Mouse (Mus musculus) intestine, embryonic 16.5 days (tissue): ENCODE data around the gene Iqck. TPM values are rescaled to one million over a fixed set of nuclear protein-coding genes. Genes with fewer than 3 reads are reported as not detected.

Experiments used
- ATAC-seq: fragments of 200-750 bp; cut with Nextera tagmentation; 2 replicates; pipeline ENCODE4 v1.8.0; 2017; ENCODE audit warnings: moderate TSS enrichment, moderate library complexity
- H3K27ac ChIP-seq: fragments of 300-500 bp; sonication (generic); 2 replicates; pipeline ENCODE4 v1.5.1; 2014; ENCODE audit warnings: mild to moderate bottlenecking, low read length
- H3K27me3 ChIP-seq: fragments of 300-500 bp; sonication (generic); replicated peaks from 2 replicates; pipeline ENCODE4 v1.6.1; 2014; ENCODE audit warnings: low read length, control low read depth, mixed read lengths; ENCODE audit not compliant: control insufficient read depth, insufficient read depth
- H3K36me3 ChIP-seq: fragments of 300-500 bp; sonication (generic); 2 replicates; pipeline ENCODE4 v1.6.1; 2014; ENCODE audit warnings: low read length, control low read depth; ENCODE audit not compliant: control insufficient read depth, insufficient read depth
- H3K4me1 ChIP-seq: fragments of 300-500 bp; sonication (generic); 2 replicates; pipeline ENCODE4 v1.6.1; 2014; ENCODE audit warnings: low read length, control low read depth, mixed read lengths; ENCODE audit not compliant: control insufficient read depth, insufficient read depth
- H3K4me2 ChIP-seq: fragments of 300-500 bp; sonication (generic); 2 replicates; pipeline ENCODE4 v1.6.1; 2014; ENCODE audit warnings: low read depth, low read length, control low read depth
- H3K4me3 ChIP-seq: fragments of 300-500 bp; sonication (generic); 2 replicates; pipeline ENCODE4 v1.5.1; 2014; ENCODE audit warnings: mild to moderate bottlenecking, low read length
- H3K9ac ChIP-seq: fragments of 300-500 bp; sonication (generic); 2 replicates; pipeline ENCODE4 v1.6.1; 2014; ENCODE audit warnings: low read depth, low read length
- H3K9me3 ChIP-seq: fragments of 300-500 bp; sonication (generic); 2 replicates; pipeline ENCODE4 v1.6.1; 2016; ENCODE audit warnings: low read length, control low read depth; ENCODE audit not compliant: control insufficient read depth
- WGBS: fragments of 180-500 bp; shearing (Covaris S2); extraction: QIAGEN DNeasy Blood & Tissue Kit; methylation state at CpG from one replicate; pipeline ENCODE4 v1.1.7; 2014; 5-methylcytosine and 5-hydroxymethylcytosine counted together
- polyA plus RNA-seq: library from polyadenylated mRNA; unstranded; fragments of >200 nt; fragmentation: Nextera tagmentation; extraction: Ambion mirVana; gene quantifications from 2 replicates; pipeline ENCODE4 v1.2.1, GENCODE M21; 2015

Iqck gene
- polyA plus RNA-seq, 1 experiment from 2014 or later: 1.7 TPM

- H3K9ac ChIP-seq: no peak overlapping the region
- 79% methylated on average over 4 of the region's 4 CpGs for WGBS
- no peaks in the 10 kb centered on the region for H3K4me1 ChIP-seq
- H3K9me3 ChIP-seq: no peaks in the 10 kb centered on the region
- H3K27ac ChIP-seq: no peak overlapping the region
- no peak overlapping the region for H3K4me3 ChIP-seq
- no peak overlapping the region for H3K4me2 ChIP-seq
- ATAC-seq: no peak
- no peaks in the 10 kb centered on the region for H3K27me3 ChIP-seq
- H3K36me3 ChIP-seq: no peaks in the 10 kb centered on the region
Observed at GRCm38 (mm10) chr7:118973377-118973776, 117.8 kb downstream of the Iqck start.

GRCm38 (mm10) chr7:118975837-118976236 lies 120.3 kb downstream of the Iqck start:
- 75% methylated on average over 3 of the region's 3 CpGs for WGBS
- Histone ChIP-seq H3K4me1 (no peaks in the 10 kb centered on the region), H3K27me3 (no peaks in the 10 kb centered on the region), H3K27ac (no peak overlapping the region), H3K36me3 (no peaks in the 10 kb centered on the region), H3K4me3 (no peak overlapping the region), H3K9ac (no peak overlapping the region), H3K9me3 (no peaks in the 10 kb centered on the region), H3K4me2 (no peak overlapping the region)
- no peak for ATAC-seq

- 46% methylated on average over 14 of the region's 14 CpGs for WGBS
- no peak overlapping the region for H3K9ac ChIP-seq
- H3K27ac ChIP-seq: no peak overlapping the region
- H3K36me3 ChIP-seq: no peaks in the 10 kb centered on the region
- no peak overlapping the region for H3K4me3 ChIP-seq
- H3K9me3 ChIP-seq: no peaks in the 10 kb centered on the region
- no peaks in the 10 kb centered on the region for H3K4me1 ChIP-seq
- no peaks in the 10 kb centered on the region for H3K27me3 ChIP-seq
- no peak overlapping the region for H3K4me2 ChIP-seq
- ATAC-seq: no peak; the same call in 1 of the 2 replicates
Observed at GRCm38 (mm10) chr7:118976414-118977166, 121.0 kb downstream of the Iqck start.

GRCm38 (mm10) chr7:118977167-118977543 lies 121.6 kb downstream of the Iqck start:
- Histone ChIP-seq H3K4me1 (no peaks in the 10 kb centered on the region), H3K4me3 (no peak overlapping the region), H3K9ac (no peak overlapping the region), H3K4me2 (no peak overlapping the region), H3K36me3 (no peaks in the 10 kb centered on the region), H3K9me3 (no peaks in the 10 kb centered on the region), H3K27ac (no peak overlapping the region), H3K27me3 (no peaks in the 10 kb centered on the region)
- no peak for ATAC-seq
- 83% methylated on average over 10 of the region's 10 CpGs for WGBS

- no peak for ATAC-seq
- Histone ChIP-seq H3K27ac (no peak overlapping the region), H3K4me1 (no peaks in the 10 kb centered on the region), H3K9ac (no peak overlapping the region), H3K4me2 (no peak overlapping the region), H3K4me3 (no peak overlapping the region), H3K36me3 (no peaks in the 10 kb centered on the region), H3K27me3 (no peaks in the 10 kb centered on the region), H3K9me3 (no peaks in the 10 kb centered on the region)
- 90% methylated on average over 7 of the region's 7 CpGs for WGBS
Observed at GRCm38 (mm10) chr7:118979121-118979520, 123.6 kb downstream of the Iqck start.

GRCm38 (mm10) chr7:118979708-118980107 lies 124.2 kb downstream of the Iqck start:
- 88% methylated on average over 9 of the region's 9 CpGs for WGBS
- no peaks in the 10 kb centered on the region for H3K9me3 ChIP-seq
- no peak overlapping the region for H3K4me3 ChIP-seq
- H3K27ac ChIP-seq: no peak overlapping the region
- no peaks in the 10 kb centered on the region for H3K4me1 ChIP-seq
- H3K9ac ChIP-seq: no peak overlapping the region
- no peak for ATAC-seq
- H3K4me2 ChIP-seq: no peak overlapping the region
- no peaks in the 10 kb centered on the region for H3K27me3 ChIP-seq
- no peaks in the 10 kb centered on the region for H3K36me3 ChIP-seq

GRCm38 (mm10) chr7:118981346-118981745 lies 125.8 kb downstream of the Iqck start:
- no peak overlapping the region for H3K9ac ChIP-seq
- WGBS: 67% methylated on average over 4 of the region's 4 CpGs
- no peaks in the 10 kb centered on the region for H3K27me3 ChIP-seq

GRCm38 (mm10) chr7:118981831-118982230 lies 126.3 kb downstream of the Iqck start:
- no peak overlapping the region for H3K4me3 ChIP-seq
- H3K27ac ChIP-seq: no peak overlapping the region
- H3K9ac ChIP-seq: no peak overlapping the region
- no peaks in the 10 kb centered on the region for H3K27me3 ChIP-seq
- no peaks in the 10 kb centered on the region for H3K9me3 ChIP-seq
- H3K4me2 ChIP-seq: no peak overlapping the region
- no peaks in the 10 kb centered on the region for H3K4me1 ChIP-seq
- H3K36me3 ChIP-seq: no peaks in the 10 kb centered on the region
- 88% methylated on average over 5 of the region's 5 CpGs for WGBS
- ATAC-seq: no peak

More at GRCm38 (mm10) chr7:118981346-118981745, 125.8 kb downstream of the Iqck start:
- Histone ChIP-seq H3K4me2 (no peak overlapping the region), H3K36me3 (no peaks in the 10 kb centered on the region), H3K27ac (no peak overlapping the region), H3K4me3 (no peak overlapping the region), H3K4me1 (no peaks in the 10 kb centered on the region), H3K9me3 (no peaks in the 10 kb centered on the region)
- no peak for ATAC-seq

- Histone ChIP-seq H3K27ac (no peak overlapping the region), H3K9ac (no peak overlapping the region), H3K36me3 (no peaks in the 10 kb centered on the region), H3K4me2 (no peak overlapping the region), H3K27me3 (no peaks in the 10 kb centered on the region), H3K4me3 (no peak overlapping the region), H3K4me1 (no peaks in the 10 kb centered on the region), H3K9me3 (no peaks in the 10 kb centered on the region)
- ATAC-seq: no peak
- WGBS: 80% methylated on average over 4 of the region's 4 CpGs
Observed at GRCm38 (mm10) chr7:118982586-118982985, 127.0 kb downstream of the Iqck start.

- 83% methylated on average over 19 of the region's 19 CpGs for WGBS
- Histone ChIP-seq H3K9me3 (no peaks in the 10 kb centered on the region), H3K4me1 (no peaks in the 10 kb centered on the region), H3K4me2 (no peak overlapping the region), H3K9ac (no peak overlapping the region), H3K36me3 (no peaks in the 10 kb centered on the region), H3K27me3 (no peaks in the 10 kb centered on the region), H3K4me3 (no peak overlapping the region), H3K27ac (no peak overlapping the region)
- no peak for ATAC-seq
Observed at GRCm38 (mm10) chr7:118983961-118984360, 128.4 kb downstream of the Iqck start.
